23 mouse cellular contexts compared by ENCODE assay signal in genomic region chr10:113431155-113431554, GRCm38 (mm10).
"Had no signal": no experiment of that assay in that cellular context is flagged by ENCODE, and none has a peak within 500 bp of the region (broad histone marks: within the 10 kb centered on the region; RNA-seq: fewer than 3 reads in every experiment).

No protein-coding gene starts in this region.

- ATAC-seq: liver, embryonic 12.5 days; midbrain, embryonic 16.5 days had no signal

- H3K27ac ChIP-seq: kidney, postnatal 0 days; layer of hippocampus, adult 2 months; limb, embryonic 12.5 days; liver, embryonic 12.5 days; liver, embryonic 15.5 days; lung, embryonic 15.5 days; midbrain, embryonic 12.5 days; neural tube, embryonic 13.5 days; stomach, embryonic 15.5 days had no signal

- H3K27me3 ChIP-seq: limb, embryonic 12.5 days; liver, embryonic 12.5 days; liver, embryonic 15.5 days; lung, embryonic 15.5 days; megakaryocyte, embryonic 14.5 days; midbrain, embryonic 12.5 days; neural tube, embryonic 13.5 days; stomach, embryonic 15.5 days had no signal

- H3K36me3 ChIP-seq: limb, embryonic 12.5 days; liver, embryonic 12.5 days; liver, embryonic 15.5 days; lung, embryonic 15.5 days; midbrain, embryonic 12.5 days; neural tube, embryonic 13.5 days; stomach, embryonic 15.5 days had no signal

- H3K4me1 ChIP-seq: liver, embryonic 12.5 days; liver, embryonic 15.5 days; lung, embryonic 15.5 days; megakaryocyte, embryonic 14.5 days; midbrain, embryonic 12.5 days; neural tube, embryonic 13.5 days; stomach, embryonic 15.5 days had no signal

- H3K9me3 ChIP-seq: limb, embryonic 12.5 days; liver, embryonic 12.5 days; liver, embryonic 15.5 days; lung, embryonic 15.5 days; megakaryocyte, embryonic 14.5 days; midbrain, embryonic 12.5 days; neural tube, embryonic 13.5 days; stomach, embryonic 15.5 days had no signal

- H3K9ac ChIP-seq: limb, embryonic 12.5 days; liver, embryonic 12.5 days; liver, embryonic 15.5 days; lung, embryonic 15.5 days; midbrain, embryonic 12.5 days; neural tube, embryonic 13.5 days; stomach, embryonic 15.5 days had no signal

- DNase-seq: kidney, adult 2 months; kidney, postnatal 25 days; layer of hippocampus, adult 9-11 months; liver; lung, adult 18-20 months; lung, postnatal 10 days; lung, postnatal 36 days; retina, postnatal 1 day; right cerebral cortex, postnatal 25 days; spleen, adult 18-20 months; thymus, postnatal 25 days had no signal

- H3K4me2 ChIP-seq: limb, embryonic 12.5 days; liver, embryonic 12.5 days; liver, embryonic 15.5 days; lung, embryonic 15.5 days; midbrain, embryonic 12.5 days; neural tube, embryonic 13.5 days; stomach, embryonic 15.5 days had no signal

- H3K4me3 ChIP-seq: layer of hippocampus, adult 2 months; limb, embryonic 12.5 days; liver, embryonic 12.5 days; liver, embryonic 15.5 days; lung, embryonic 15.5 days; megakaryocyte, embryonic 14.5 days; midbrain, embryonic 12.5 days; myocyte; neural tube, embryonic 13.5 days; stomach, embryonic 15.5 days had no signal
